Mouse (Mus musculus) embryonic fibroblast, embryonic 13.5 days (primary cell): Measurements from ENCODE around the gene Rnpep.

Experiments
- CTCF ChIP-seq: IDR thresholded peaks from 2 replicates; pipeline ENCODE4 v1.5.1; 2011; ENCODE audit warnings: mild to moderate bottlenecking, control low read depth, low read length, moderate library complexity, borderline replicate concordance; ENCODE audit not compliant: insufficient read depth
- POLR2A ChIP-seq: IDR thresholded peaks from 2 replicates; pipeline ENCODE4 v1.6.1; 2011; ENCODE audit warnings: low read depth, mild to moderate bottlenecking, control low read depth, low read length, moderate library complexity

DNA sequence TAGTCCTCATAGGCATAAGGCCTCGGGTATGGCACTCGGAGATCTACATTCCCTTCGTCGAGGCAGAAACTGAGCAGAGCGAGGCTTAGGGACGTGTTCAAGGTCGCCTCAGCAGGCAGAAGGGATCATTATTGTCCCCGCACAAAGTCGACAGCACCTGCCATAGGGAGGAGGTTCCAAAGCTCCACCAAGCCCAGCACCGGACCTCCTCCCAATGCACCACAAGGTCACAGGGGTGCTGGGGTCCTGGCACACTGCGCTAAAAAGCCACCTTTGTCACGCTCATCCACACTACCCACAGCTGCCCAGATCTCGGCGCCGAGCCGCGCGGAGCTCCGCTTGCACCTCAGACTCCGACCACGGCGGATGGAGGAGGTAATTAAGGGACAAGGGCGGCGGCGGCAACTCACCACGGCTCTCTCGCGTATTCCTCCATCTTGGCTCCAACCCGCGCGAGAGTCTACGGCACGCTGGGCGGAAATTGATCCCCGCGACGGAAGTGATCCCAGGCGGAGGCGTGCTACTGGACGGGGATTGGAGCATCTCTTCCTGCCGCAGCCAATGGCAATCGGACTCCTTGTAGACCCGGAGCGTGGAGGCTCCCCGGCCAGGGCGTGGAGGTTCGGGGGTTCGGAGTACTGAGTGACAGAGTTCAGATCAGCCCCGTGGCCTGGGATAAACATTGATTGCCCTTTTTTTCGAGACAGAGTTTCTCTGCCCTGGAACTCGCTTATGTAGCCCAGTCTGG is 29.6 kb upstream of the Rnpep start, which contains the start of gene Timm17a:
- TF ChIP-seq CTCF (no peak), POLR2A (peak; percentile 82)
